Mouse (Mus musculus): ENCODE results near the gene Hnrnpm.
"Not testable (repeated sequence)": the region's sequence is repeated elsewhere in the genome, so short reads cannot be mapped to it uniquely, and the experiment has no call there.

Gene Hnrnpm

DNA sequence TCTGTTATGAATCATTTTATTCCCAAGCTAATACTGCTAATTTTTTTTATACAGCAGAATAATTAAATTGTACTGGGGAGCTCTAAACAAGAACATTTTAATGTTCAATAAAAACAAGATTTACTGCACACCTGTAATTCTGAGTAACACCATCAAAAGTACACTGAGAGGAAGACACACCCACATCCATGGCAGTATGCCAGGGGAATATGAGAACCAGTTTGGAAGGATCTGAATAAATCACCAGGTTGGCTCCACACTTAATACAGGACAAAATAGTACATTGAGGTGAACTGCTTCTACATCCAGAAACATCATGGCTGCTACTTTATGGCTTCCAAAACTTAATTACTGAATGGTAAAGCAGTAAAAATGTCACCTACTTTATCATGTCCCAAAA is 11.2 kb downstream of the Hnrnpm start:
- in situ Hi-C loops (cut with MboI; ENCODE audit: unreplicated experiment in 2 of 2): no loop called here

DNA sequence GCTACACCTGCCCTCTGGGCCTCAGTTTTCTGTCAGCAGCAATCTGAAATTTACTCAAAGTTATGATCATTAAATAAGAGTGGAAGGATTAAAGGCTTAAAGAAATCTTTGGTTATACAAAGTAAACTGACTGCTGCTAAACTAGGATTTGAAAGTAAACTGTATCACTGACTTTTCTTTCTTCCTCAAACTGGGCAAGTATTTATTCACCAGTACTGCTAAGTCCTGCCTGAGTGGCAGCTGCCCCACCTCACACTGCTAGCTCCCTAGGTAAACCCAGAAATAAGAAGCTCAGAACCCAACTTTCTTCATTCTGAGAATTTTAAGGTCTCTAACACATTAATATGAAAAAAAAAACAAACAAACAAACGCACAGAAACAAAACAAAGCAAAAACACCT is 12.8 kb downstream of the Hnrnpm start:
- in situ Hi-C loops (cut with MboI; ENCODE audit: unreplicated experiment in 2 of 2): no loop called here

DNA sequence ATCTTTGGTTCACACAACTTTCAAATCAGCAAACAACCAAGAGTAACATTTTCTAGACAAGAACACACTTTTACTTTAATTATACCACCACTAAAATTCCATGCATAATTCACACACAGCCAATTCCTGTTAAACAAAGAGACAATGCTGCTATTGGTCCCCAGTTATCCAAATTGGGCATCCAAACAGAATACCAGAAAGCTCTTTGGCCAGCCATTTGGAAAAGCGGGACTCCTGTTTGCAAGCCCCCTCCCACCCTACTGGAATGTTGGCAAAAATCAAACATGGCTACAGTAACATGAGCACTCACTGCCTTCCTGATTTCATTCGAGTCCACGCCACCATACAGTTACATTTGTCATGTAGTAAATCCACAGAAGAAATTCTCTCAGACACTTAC is 17.0 kb downstream of the Hnrnpm start:
- in situ Hi-C loops (cut with MboI; ENCODE audit: unreplicated experiment in 2 of 2): no loop called here

DNA sequence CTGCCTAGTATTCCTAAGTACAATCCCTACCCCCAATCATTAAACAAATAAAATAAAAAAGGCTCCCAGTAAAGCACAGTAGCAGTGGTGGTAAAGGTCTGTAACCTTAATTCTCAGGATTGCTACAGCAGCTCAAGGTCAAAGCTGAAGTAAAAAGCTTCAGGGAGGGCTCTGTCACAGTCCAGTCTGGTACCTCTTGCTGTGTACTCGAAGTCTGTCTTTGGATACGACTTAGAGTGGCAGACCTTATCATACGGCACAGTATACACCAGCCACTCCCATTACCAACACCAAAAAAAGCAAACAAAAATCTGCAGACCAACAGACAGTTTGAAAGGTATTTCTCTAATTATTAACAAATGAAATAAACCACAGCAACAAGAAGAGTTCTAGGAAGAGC is 19.8 kb downstream of the Hnrnpm start:
- in situ Hi-C loops (cut with MboI; ENCODE audit: unreplicated experiment in 2 of 2): no loop called here

DNA sequence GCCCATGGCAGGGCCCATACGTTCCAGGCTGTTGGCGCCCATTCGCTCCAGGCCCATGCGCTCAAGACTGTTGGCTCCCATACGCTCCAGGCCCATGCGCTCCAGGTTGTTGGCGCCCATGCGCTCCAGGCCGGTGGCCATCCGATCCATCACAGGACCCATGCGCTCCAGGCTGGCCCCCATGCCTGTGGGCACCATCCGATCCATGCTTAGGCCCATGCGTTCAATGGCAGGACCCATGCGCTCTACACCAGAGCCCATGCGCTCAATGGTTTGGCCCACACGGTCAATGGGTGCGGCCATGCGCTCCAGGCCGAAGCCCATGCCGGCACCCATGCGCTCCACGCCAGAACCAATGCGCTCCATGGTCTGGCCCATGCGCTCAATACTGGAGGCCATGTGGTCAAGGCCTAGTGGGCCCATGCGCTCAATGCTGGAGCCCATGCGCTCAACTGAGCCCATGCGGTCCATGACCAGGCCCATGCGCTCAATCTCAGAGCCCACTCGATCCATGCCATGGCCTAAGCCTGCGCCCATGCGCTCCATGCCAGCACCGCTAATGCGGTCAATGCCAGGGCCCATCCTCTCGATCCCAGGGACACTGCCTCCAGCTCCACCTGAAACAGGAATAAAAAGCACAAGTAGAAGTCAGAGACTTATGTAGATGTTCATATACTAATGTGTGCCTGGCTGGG is 36.7 kb downstream of the Hnrnpm start:
- in situ Hi-C loops (cut with MboI; ENCODE audit: unreplicated experiment in 2 of 2): no loop called here

DNA sequence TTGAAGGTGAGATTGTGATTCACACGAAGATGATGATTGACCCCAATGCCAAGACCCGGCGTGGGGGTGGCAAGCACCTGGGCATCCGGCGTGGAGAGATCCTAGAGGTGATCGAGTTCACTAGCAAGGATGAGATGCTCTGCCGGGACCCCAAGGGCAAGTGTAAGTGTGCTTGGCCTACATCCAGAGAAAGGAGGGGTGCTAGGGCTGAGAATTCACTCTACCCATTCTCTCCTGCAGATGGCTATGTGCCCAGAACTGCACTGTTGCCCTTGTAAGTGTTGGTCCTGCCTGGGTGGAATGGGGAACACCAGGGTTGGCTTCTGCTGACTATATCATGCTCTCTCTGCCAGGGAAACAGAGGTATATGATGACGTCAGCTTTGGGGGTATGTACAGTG is 41.6 kb downstream of the Hnrnpm start:
- in situ Hi-C loops (cut with MboI; ENCODE audit: unreplicated experiment in 2 of 2): no loop called here

DNA sequence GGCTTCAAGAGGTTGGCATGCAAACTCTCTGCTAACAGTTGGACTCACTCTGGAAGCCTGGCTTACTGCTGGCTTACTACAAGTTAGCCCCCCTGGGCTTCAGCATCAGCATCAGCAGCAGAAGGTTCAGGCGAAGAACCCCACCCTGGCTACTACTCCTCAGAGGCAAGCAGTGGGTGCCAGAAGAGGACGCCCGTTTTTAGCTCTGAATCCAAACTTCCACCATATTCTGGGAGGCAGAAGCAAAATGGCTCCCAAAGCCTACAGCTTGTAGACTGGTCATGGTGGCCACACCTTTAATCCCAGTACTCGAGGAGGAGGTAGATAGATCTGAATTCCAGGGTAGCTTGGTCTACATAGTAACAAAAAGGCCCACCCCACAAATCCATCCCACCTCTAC is 42.6 kb downstream of the Hnrnpm start:
- in situ Hi-C loops (cut with MboI; ENCODE audit: unreplicated experiment in 2 of 2): no loop called here

DNA sequence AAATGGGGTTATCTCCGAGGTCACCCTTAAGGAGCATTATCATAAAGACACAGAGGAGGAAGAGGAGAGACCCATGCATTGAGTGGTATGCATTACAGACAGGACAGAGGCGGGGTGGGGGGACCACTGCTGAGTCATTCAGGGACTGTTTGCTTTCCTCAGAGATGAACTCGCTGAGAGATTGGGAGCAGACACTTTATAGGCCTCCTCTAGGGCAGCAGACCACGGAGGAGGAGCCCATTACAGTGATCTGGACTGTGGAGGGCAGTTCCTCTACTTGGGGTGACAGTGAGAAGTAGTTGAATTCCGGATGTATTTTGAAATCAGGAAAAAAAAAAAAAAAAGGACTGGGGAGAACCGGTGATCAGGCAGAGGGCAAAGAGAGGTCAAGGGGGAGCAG is 46.9 kb downstream of the Hnrnpm start:
- in situ Hi-C loops (cut with MboI; ENCODE audit: unreplicated experiment in 2 of 2): no loop called here

DNA sequence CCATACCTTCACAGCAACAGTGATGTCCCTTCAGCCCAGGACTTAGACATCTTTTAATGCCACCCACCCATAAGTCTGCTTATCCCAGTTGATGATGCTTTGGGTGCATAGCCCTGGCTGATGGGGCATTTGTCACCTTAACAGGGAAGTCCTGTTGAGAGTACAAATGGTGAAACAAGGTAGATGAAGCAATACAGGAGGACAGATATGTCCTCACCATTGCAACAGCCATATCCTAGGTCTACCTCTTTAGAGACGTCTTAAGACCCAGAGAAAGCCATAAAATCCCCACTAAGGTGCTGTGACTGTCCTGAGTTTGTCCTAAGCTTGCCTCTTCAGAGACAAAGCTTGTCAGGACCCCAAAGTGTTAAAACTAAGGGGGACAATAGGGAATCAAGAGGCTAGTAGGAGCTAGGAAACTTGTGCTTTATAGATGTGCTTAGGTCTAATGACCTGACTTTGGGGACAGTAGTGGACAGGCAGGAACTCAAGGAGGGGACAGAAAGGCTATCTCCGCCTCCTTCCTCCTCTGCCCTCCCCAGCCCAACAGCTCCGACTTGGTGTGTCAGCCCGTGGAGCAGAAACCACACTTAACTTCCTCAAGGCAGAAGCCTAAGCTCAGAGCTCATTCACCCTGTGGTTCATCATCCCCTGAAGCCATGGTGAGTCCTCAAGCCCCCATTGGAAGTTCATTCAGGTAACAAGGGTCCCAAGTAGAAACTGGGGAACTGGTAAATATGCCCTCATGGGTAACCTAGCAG is 49.0 kb downstream of the Hnrnpm start, which contains the start of gene Pram1:
Gene Pram1, plus strand, starts transcription at position 541 of the 761 bp plus-strand sequence.
- in situ Hi-C loops (cut with MboI; ENCODE audit: unreplicated experiment in 2 of 2): no loop called here

DNA sequence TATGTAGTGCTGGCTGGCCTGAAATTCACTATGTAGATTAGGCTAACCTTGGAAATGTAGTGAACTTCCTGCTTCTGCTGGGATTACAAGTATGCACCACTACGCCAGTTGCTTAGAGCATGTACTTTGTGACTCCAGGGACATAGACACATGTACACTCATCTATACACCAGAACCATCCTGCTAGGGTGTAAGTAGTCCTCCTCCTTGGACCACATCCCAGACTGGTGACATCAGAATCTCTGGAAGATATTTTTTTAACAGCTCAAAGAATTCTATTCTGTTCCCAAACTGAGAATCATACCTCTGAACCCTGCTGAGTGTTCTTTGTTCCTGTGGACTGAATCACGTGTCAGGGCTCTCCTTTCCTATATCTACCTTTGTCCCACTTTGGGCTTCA is 49.6 kb downstream of the Hnrnpm start:
- in situ Hi-C loops (cut with MboI; ENCODE audit: unreplicated experiment in 2 of 2): no loop called here

DNA sequence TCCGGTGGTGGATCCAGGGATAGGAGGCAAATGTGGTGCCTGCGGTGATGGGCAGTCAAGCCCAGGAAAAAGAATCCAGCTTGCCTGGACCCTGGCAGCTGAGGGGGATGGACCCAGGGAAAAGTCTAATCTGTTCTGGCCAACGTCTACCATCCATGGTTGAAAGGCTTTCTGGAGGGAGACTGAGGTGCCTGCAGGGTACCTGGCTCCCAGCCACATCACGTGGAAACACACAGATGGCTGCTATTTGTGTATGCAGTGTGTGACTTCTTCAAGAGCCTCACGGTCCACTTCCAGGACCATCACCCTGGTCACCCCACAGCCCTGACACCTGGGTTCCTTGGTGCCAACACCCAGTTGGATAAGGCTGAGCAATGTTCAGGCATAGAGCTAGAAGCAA is 54.9 kb downstream of the Hnrnpm start:
- in situ Hi-C loops (cut with MboI; ENCODE audit: unreplicated experiment in 2 of 2): no loop called here

DNA sequence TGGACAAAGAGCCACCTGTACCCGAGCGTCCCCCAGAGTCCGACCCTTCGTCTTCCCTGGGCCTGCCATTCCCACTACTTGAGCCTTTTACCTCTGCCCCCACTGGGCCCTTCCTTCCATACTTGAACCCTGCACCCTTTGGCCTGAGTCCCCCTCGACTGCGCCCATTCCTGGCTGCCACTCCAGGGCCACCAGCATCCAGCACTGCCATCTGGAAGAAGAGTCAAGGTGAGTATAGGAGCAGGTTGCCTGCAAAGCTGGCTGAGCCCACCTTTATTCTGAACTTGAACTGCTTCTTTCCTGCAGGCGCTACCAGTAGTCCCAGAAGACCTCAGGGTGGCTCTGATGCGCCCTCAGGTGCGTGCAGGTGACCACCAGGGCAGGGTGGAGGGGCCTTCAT is 55.4 kb downstream of the Hnrnpm start:
- in situ Hi-C loops (cut with MboI; ENCODE audit: unreplicated experiment in 2 of 2): no loop called here

DNA sequence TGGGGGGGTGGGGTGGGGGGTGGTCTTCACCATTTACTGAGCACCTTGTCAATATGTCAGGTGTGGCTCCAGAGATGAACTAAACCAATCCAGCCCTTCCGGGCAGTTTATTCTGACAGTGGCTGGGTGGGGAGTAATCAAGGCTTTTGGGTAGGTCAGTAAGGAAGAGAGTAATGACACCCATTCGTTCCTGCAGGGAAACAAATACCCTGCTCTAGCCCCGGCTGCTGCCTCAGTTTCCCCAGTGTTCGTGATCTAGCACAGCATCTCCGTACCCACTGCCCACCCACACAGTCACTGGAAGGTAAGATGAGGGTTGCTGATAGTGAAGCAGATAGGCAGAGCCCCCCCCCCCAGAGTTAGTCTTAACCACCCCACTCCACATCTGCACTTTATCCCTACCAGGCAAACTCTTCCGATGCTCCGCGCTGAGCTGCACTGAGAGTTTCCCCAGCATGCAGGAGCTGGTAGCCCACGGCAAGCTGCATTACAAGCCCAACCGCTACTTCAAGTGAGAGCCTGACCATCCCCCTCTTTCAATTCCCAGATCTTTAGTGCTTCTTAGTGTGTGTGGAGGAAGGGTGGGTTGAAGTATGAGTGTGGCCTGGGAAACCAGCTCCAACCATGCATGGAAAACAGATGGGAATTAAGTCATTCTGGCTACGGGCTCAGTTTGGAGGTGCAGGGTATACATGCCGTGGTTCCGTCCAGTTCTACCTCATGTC is 56.3 kb downstream of the Hnrnpm start:
- in situ Hi-C loops (cut with MboI; ENCODE audit: unreplicated experiment in 2 of 2): no loop called here

DNA sequence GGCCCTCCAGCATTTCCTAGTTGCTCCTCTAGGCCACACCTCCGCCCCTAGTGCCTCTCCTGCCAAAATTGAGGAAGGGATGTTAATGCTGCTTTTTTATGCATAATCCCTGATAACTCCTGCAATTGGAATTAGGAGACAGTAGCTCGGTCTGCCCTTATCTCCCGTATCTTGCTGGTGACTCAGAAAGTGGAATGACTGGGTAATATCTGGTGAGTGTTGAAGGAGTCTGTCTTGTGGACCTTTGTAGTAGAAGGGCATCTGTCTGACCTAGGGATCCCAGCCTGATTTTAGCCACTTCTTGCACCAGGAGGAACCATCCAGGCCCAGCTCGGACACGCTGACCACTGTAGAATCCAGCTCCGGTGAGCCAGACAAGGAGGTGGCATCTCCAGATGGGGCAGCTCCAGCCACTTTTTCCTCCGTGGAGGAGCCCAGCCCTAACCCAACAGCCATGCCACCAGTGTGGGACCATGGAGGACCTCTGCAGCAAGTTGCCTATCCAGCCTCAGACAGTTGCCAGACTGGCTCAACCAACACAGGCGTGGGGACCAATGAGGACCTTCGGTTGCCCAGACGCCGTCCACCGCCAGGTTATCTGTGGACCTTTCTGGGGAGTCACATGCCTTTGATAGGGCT is 57.1 kb downstream of the Hnrnpm start:
- in situ Hi-C loops (cut with MboI; ENCODE audit: unreplicated experiment in 2 of 2): no loop called here

DNA sequence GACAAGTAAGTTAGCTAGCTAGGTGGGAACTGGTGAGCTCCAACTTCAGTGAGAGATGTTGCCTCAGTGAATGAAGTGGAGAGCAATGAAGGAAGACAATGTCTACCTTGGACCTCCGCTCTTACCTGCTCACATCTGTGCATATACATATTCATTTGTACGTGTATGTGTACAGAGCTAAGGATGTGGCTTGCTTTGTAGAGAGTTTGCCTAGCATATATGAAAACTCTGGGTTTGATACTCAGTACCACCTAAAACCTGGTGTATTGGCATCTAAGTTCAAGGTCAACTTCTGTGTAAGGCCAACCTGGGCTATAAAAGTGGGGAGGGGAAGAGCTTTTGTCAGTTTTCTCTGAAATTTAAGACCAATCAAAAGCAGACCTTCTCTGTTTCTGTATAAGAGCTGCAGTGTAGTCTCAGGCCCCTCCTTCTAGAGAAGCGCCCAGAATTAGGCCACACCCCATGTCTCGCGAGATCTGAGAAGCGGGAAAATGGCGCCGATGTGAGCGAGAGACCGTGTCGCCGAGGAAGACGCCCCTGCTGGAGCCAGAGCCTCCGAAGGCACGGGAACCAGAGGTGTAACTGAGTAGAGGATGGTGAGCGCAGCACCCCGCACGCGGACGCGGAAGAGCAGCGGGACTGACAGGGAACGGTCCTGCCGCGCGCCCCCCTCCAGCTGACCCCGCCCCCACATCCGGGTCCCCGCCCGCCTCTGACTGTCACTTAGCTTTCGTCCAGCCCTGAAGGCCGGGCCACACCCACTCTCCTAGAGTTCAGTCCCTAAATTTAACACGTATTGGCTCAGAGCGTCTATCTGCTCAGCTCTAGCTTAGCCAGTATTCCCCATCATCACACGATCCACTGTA is 57.8 kb downstream of the Hnrnpm start, which contains the start of gene Zfp414:
Gene Zfp414, plus strand, starts transcription at position 470 of the 866 bp plus-strand sequence.
- in situ Hi-C loops (cut with MboI; ENCODE audit: unreplicated experiment in 2 of 2): no loop called here

DNA sequence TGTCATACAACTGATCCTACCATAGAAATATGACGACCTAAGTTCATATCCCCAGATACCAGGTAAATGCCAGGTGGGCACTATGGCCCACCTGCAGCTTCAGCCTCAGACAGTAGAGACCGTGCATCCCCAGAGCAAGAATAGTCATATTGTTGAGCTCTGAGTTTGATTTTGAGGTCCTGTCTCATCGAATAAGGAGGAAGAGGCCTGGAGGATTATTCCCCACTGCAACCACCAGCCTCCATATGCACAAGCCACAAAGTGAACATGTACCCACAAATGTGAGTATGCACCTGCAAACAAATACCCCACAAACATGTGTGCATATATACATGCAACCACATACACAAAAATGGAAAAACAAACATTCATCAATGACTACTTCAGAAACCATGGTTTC is 59.4 kb downstream of the Hnrnpm start:
- in situ Hi-C loops (cut with MboI; ENCODE audit: unreplicated experiment in 2 of 2): no loop called here

DNA sequence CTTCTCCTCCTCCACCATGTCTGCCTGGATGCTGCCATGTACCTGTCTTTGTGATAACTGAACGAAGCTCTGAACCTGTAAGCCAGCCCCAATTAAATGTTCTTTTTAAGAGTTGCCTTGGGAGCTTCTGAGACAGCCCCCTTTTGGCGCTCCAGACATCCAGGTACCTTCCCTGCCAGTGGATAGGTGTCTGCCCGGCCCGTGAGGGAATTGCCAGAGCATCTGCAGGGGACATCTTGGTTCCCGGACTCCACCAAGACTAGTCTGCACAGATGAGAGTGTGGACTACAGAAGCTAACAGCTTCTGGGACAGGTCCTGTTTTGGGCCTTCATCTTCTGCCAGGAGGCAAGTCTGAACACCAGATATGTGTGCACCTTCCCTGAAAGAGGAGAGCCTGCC is 72.9 kb downstream of the Hnrnpm start:
- in situ Hi-C loops (cut with MboI; ENCODE audit: unreplicated experiment in 2 of 2): not testable (repeated sequence)

DNA sequence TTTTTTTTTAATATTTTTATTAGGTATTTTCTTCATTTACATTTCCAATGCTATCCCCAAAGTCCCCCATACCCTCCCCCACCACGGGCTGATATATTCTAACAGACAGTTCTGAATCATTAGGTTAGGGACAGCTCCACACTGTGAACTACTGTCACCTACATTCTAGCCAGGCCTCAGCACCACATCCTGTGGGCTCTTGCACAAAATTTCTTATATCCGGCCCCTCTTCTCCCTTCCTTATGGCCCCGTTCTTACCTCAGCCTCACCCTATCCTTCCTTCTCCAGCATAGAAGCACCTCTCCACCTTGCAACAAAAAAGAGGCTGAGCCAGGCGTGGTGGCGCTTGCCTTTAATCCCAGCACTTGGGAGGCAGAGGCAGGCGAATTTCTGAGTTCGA is 76.1 kb downstream of the Hnrnpm start:
- in situ Hi-C loops (cut with MboI; ENCODE audit: unreplicated experiment in 2 of 2): no loop called here

DNA sequence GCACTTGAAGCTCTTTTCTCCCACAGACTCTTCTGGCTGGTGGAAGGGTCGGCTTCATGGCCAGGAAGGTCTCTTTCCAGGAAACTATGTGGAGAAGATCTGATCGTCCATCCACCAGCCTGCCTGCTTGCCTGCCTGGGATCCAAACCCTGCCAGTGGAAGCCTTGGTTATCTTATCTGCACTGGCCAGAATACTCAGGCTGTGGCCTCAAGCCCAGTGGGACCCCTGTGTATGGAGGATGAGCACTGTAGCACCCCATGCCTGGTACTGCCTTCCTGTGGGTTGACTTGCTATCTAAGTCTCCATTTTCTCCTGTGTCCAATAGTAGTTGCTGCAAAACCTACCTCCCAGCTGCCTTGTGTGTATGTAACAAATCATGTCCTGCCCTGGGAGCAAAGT is 79.4 kb downstream of the Hnrnpm start:
- in situ Hi-C loops (cut with MboI; ENCODE audit: unreplicated experiment in 2 of 2): no loop called here

DNA sequence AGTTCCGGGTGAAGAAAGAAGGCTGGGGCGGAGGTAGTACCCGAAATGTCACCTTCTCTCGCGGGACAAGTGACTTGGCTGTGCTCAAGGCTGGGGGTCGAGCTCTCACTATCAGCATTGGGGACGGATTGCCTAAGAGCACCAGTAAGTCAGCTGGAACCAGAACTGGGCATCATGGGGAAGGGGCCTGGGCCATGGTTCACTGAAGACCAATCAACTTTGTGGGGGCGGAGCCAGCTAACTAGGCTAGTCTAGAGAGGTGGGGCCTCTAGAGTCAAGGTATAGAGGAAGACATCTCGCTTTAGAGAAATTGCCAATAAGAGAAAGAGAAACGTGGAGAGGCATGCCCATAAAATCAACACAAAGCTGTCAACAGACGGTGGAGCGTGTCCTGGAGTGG is 84.7 kb downstream of the Hnrnpm start:
- in situ Hi-C loops (cut with MboI; ENCODE audit: unreplicated experiment in 2 of 2): no loop called here

Data from v-Abl transformed pro-B cells (cell line).